Mouse (Mus musculus): ENCODE data around the gene 4930452B06Rik. TPM values are rescaled to one million over a fixed set of nuclear protein-coding genes. Genes with fewer than 3 reads are reported as not detected.
"Not testable (repeated sequence)": the region's sequence is repeated elsewhere in the genome, so short reads cannot be mapped to it uniquely, and the experiment has no call there.

The 4930452B06Rik gene
- total RNA-seq (2021), result 1 to 10 TPM; 6.0 to 7.3 TPM
- long read RNA-seq, experiment 1, transcript 4930452B06Rik-201 (16 exons, 2,681 nt), result major isoform, 9 of 11 reads
- long read RNA-seq, experiment 1, partial matches to known transcripts, result 1 of 11 reads
- long read RNA-seq, experiment 1, other reads (novel, unspliced or antisense), result 1 of 11 reads
- long read RNA-seq, experiment 2, transcript 4930452B06Rik-201 (16 exons, 2,681 nt), result major isoform, 6 of 9 reads
- long read RNA-seq, experiment 2, partial matches to known transcripts, result 1 of 9 reads
- long read RNA-seq, experiment 2, other reads (novel, unspliced or antisense), result 2 of 9 reads

DNA sequence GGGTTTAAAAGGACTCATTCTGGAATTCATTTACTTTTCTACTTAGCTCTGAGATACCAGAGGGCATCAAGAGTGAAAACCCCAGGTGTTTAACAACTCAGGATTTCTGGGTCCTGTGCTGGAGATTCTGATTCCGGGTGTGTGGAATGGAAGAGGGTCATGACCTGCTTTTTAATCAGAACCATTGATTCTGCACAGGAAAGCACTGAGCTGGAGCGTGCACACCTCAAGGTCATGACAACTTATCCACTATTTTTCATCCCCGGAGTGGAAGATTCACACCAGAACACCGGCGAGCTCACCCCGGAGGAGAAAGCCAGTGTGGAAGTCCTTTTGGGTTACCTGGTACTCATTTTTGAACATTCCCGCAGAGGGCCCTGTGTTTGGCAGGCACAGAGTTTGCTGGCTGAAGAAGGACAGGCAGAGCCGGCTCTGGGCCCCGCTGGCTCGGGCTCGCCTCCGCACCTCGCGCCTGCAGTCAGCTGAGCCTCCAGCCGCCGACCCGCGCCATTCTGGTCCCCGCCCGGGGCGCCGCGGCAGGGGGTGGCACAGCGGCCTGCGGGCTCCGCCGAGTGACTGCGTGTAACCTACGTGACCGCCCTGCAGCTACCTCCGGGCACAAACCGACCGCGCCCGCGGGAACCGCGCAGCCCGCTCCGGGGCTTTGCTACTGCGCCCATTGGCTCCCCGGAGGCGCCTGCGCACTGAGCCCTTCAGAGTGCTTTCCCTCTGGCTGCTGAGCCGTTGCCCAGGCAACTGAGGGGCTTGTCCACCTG is at the start of gene 4930452B06Rik:
4930452B06Rik (minus strand) TSS at position 605 of the 776 bp plus-strand sequence.
- DNase-seq (ENCODE audit: low spot score in 2 of 2), result peak; percentile 73 to 74

DNA sequence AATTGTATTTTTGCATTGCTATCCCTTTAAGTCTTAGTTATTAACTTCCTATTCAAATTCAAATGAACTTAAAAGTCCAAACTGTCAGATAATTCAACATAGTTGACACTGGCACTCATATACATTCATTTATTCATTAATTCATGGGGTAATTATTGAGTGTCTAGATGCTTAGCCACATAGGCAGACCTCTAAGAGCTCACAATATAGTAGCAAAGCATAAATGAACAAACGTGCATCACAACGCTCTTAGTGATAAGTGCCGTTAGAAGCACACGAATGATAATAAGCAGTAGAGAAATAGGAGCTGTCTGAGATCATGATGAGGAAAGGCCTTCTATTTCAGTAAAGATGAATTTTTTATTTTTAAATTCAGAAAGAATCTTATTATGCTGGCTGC is 46.6 kb upstream of the 4930452B06Rik start:
- DNase-seq (ENCODE audit: low spot score in 2 of 2), result no peak

DNA sequence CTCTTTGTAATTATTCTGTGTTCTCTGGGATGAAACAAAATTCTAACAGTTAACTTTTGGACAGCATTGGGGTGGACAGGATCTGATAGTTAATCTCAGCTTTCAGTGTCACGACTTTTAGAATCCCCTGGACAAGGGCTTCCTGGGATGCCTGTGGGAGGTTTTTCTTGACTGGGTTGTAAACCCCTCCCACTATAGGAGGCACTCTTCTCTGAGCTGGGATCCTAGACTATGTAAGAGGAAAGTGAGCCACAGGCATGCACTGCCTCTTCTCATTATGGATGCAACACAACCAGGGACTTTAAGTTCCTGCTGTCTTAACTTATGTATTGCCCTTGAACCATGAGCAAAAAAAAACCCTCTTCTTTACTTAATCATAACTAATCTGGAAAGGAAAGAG is 23.4 kb upstream of the 4930452B06Rik start:
- DNase-seq (ENCODE audit: low spot score in 2 of 2), result no peak

DNA sequence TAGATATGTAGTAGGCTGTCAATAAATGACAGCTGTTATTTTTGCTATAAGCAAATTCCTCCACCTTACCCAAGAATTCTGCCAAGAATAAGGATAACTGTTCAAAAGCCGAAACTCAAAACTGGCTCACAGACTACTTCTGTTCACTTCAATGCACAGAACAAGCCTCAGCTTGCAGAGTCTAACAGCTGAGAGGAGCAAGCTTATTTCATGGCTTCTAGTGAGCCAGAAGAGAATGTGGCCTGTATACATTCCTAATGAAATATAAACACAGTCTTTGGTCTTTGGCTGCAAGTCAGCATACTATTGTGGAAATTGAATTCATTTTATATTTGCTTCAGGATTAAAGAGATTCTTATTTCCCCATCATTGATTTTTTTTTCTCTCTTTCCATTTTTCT is 22.4 kb upstream of the 4930452B06Rik start:
- DNase-seq (ENCODE audit: low spot score in 2 of 2), result no peak

DNA sequence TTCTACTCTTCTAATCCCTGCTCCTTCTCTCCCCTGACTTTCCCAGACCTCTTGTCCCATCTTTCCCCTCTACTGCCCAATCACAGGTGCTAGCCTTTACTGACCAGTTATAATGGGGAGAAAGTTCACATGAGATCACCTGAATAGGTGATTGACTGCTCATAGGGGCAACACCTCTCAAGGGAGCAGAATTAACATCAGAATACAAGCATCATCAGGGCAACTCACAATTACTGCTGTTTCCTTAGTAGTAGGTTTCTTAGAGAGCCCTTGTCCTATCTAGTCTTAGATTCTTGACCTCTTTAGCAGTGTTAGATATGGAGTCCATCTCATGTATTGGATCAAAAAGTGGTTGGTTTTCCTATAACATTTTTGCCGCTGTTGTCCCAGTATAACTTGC is 20.1 kb upstream of the 4930452B06Rik start:
- DNase-seq (ENCODE audit: low spot score in 2 of 2), result no peak

DNA sequence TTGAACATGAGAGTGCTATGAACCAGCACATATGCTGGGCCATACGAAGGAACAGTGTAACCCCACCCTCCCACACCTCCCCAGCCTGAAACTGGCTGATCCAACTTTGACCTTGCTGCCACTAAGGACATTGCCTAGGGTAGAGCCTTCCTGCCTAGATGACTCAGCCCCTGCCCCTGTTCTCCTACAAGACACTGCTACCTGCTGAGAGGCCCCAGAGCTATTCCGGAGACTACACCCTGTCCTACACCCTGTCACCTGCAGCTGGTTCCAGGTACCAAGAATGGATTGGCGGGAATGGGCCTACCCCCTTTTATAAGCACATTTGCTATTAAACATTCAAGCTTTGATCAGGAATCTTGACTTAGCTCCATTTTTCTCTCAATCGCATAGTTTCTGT is 13.9 kb upstream of the 4930452B06Rik start:
- DNase-seq (ENCODE audit: low spot score in 2 of 2), result no peak

DNA sequence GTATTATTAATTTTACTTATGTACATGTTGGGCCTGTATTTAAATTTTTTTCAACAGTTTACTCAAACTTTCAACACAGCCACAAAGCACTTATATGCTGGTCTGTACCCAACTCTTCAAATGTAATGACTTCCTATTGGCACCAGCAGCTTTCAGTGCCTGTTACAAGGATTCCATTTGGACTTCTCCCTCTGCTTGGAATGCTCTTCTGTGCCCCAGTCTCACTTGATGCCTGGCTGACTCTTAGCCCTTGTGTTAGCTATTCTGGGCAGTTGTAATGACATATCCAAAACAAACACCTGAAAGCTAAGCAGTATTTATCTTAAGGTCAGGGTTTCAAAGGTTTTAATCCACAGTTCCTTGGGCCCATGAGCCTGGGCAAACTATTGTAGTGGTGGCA is 5.7 kb downstream of the 4930452B06Rik start:
- no peak for DNase-seq (ENCODE audit: low spot score in 2 of 2)

DNA sequence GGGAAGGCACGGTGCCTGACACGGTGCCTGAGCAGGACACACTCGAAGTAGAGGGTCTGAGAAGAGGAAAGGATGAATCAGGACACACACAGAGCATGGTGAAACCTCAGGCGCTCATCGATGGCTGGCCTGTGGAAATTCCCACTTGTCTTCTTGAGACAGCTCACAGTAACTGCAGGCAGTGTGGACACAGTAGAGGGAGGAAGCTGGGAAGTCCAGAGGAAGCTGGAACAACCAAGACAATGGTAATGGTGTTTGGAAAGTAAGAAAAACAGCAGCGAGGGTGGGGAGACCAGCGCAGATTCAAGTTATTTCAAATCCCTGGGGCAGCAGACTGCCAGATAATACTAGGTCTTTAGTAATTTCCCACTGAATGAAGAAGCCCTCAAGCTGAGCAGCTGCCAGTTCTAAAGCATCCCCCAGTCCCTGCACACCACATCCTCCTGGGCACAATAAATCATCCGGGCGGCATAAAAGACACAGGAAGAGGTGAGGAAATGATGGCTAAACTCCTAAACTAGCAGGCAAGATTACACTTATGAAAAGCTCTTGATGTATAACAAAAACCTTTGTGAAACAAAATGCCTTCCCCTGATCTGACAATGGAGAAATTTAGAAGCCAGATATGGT is 24.3 kb downstream of the 4930452B06Rik start:
- DNase-seq (ENCODE audit: low spot score in 2 of 2), result no peak

DNA sequence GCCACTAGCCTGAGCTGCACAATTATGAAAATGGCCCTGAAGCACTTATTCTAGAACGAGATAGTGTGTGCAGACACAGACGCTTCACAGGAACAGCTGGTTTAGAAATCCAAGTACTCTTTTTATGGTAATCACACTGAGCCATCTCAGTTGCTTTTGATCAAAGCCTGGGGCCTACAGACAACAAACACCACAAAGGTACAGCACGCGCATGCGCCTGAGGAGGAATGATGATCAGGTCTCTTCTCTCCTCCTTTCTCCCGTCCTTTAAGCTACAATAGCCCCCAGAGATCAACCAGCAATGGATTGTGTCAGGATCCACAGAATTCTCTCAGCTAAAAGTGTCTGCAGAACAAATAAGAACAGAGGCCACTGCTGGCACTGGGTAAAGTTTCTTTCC is 33.8 kb downstream of the 4930452B06Rik start:
- DNase-seq (ENCODE audit: low spot score in 2 of 2), result no peak

DNA sequence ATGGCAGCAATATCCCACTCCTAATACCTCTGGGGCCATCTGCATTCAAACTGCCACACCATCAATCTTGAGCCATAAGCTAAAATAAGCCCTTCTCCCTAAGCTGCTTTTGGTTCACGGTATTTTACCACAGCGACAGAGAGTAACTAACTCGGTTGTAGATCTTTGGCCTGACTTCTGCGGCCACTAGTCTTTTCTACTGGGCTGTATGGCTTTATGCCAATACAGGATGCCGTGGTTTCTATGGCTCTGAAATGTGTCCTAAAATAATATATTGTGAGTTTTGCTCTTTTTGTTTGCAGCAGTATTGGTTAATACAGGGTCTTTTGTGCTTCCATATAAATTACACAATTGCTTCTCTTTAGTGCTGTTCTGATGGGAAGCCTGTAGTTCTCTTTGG is 37.6 kb downstream of the 4930452B06Rik start:
- DNase-seq (ENCODE audit: low spot score in 2 of 2), result no peak

DNA sequence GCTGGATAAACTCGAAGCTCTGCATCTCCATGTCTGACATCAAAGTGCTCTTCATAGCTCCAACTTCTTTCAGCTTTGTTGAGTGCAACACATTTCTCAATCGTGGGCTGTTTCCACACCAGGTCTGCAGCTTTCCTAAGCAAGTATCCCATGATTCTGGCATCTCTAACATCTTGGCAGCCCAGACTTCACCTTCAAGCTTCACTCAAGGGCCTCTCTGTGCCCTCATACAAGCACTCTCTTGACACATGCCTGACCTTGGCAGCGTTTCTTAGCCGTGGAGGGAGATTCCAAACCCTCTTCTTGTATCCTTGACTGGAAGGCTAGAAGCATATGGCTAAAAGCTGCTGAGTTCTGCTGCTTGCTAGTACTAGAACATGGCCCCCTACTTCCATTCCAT is 38.6 kb downstream of the 4930452B06Rik start:
- no peak for DNase-seq (ENCODE audit: low spot score in 2 of 2)

DNA sequence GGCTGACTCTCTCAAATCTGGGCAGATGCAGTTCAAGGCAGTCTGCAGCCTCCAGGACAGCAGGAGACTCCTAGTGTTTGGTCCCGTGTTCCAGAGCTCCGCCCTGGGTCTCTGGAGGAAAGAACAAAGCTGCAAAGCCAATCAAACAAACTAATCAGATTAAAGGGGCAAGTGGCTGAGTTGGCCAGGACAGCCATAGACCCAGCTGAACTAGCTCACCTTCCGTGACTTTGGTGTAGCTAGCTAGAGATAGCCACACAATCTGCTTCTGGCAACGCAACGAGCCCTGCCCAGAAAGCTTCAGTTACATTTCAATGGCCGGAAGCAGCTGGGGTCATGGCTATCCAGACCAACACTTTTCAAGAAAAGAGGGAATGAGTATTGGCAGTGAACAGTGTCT is 44.9 kb downstream of the 4930452B06Rik start:
- no peak for DNase-seq (ENCODE audit: low spot score in 2 of 2)

DNA sequence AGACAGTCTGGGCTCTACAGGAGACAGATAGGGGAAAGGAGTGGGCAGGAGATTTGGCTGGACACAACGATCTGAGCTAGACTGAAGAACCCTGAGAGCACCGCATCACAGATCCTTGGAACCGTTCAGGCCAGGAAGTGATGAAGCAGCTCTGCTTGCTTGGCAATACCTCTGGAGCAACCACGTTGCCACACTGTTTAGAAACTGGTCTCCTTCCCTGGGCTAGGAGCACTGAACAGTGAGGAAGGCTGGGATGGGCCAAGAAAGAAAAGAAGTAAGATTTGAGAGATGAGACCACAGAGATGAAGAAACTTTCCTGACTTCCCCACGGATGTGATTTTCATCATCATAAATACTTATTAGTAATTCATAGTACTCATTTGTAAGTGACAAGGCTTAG is 45.5 kb downstream of the 4930452B06Rik start:
- no peak for DNase-seq (ENCODE audit: low spot score in 2 of 2)

DNA sequence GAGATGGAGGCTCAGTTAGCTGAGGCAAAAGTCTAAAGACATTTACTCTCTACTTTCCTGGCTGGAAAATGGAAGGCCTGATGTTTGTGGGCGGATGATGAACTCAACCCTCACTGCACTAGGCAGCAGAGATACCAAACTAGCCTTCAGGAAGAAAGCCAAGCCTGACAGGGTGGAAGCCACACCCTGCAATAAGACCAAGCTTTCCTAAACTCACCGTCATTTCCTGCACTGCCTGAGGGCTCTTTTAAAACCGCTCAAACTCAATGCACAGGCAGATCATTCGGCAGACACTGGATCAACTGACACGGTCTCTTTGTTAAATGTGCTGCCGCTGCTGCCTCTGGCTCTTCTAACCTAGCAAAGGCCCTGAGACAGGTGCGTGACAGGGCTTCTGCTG is 50.4 kb downstream of the 4930452B06Rik start:
- DNase-seq (ENCODE audit: low spot score in 2 of 2), result no peak

DNA sequence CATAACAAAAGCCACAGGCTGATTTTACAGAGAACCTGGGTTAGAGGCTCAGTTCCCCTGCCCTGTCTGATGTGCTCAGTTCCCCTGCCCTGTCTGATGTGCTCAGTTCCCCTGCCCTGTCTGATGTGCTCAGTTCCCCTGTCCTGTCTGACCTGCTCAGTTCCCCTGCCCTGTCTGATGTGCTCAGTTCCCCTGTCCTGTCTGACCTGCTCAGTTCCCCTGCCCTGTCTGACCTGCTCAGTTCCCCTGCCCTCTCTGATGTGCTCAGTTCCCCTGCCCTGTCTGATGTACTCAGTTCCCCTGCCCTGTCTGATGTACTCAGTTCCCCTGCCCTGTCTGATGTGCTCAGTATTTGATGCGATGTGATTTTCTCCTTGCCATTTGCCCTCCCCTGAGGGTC is 51.6 kb downstream of the 4930452B06Rik start:
- not testable (repeated sequence) for DNase-seq (ENCODE audit: low spot score in 2 of 2)

DNA sequence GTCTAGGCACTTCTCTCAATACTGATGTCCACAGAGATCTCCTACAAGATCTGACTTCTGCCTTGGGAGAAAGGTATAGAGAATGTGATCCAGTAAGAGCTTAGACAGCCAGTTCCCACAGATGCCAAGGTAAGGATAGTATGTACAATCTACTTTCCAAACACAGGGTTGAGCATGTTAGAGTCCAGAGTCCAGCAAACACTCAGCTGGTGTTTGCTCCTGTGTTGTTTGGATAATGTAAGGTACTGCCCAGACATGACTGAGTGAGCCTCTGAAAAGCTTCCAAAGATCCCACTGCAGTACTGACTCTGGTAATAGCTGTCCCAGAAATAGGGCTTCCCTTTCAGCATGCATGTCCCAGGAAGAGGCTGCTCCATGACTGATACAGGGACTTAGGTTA is 54.0 kb downstream of the 4930452B06Rik start:
- DNase-seq (ENCODE audit: low spot score in 2 of 2), result no peak

DNA sequence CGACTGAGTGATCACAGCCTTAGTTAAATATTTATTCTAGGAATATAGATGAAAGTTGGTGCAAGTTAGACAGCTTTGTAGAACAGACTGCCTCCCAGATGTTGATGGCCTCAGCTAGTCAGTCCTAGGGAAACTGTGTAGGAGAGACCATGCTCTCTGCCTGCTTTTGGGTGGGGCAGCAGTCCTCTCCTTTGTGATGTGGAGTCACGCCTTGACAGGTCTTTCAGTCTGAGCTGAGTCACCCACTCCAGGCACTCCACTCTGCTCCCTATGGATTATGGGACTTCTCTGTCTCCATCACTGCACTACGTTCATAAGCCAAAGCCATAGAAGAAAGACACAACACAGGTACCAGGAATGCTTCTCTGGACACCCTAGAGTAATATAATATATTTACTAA is 55.9 kb downstream of the 4930452B06Rik start:
- no peak for DNase-seq (ENCODE audit: low spot score in 2 of 2)

DNA sequence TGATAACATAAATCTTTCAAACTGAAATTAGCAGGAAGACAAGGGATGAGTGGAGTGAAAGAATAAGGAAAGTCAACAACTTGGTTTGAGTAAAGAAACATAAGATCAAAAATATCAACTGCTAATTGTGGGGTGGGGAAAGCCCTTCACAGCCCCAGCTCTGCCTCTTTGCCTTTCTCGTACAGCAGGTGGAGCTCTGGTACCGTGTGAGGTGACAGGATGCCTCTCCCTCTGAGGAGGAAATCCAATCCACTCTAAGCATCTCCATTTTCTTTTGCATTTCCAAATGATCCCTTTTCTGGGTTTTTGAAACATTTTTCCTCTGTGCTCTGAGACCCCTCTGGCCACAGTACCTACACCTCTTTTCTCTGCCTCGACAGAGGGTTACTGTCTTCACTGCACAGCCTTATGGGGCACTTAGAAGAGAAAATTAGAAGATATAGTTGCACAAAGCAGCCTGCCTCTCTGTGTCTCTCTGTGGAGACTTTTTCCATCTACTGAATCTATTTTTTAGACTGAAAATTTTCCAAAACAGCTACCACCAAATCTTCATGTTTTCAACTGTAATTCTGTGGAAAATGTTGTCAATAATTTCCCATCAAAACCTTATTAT is 57.4 kb downstream of the 4930452B06Rik start:
- DNase-seq (ENCODE audit: low spot score in 2 of 2), result peak; percentile 61 to 79

DNA sequence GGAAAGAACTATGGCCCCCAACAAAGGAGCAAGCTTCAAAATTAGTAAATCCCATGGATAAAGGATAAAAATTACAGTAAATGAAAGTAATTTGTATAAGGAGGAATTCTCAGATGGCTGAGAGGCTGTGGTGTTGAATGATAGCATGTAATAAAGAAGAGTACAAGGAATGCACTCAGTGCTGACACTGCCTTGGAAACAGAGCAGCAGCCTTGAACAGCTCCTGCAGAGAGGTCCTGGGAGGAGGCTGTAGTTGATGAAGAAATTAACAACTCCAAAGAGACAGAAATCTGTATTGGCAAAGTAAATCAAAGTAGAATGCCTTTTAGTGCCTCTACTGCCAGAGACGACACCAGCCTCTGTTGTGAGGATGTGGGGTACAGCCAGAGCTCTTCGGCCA is 61.1 kb downstream of the 4930452B06Rik start:
- DNase-seq (ENCODE audit: low spot score in 2 of 2), result no peak

DNA sequence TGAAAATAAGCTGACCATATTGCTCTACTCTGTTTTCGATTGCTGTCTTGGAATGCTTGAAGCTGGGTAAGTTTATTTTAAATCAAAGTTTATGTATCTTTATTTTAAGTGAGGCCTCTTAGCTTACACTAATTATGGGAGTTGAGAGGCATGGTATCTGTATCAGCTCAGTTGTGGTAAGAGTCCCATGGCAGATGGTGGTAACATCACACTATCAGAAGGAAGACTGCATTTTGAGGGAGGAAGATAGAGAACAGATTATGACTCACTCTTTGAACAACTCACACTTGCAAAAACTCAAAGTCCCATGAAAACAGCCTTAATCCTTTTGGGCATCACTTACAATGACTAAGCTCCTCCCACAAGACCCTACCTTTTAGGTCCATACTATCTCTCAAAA is 81.0 kb downstream of the 4930452B06Rik start:
- DNase-seq (ENCODE audit: low spot score in 2 of 2), result no peak

DNA sequence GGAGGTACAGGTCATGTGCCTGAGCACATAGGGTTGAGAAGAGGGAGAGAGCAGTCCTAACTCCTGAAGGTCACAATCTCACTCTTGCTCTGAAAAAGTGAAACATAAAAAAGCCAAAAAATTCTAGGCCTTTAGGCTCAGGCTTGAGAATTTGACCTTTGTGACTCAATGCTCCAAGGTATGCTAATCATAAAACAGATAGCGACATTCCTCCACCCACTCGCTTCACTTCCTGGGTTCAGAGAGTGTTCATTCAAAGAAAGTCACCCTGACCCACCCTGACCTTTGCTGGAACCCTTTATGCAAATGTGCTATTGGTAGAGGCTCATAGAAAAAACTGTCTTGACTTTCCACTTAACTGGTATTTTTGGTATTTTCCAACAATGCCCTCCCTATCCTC is 115.0 kb downstream of the 4930452B06Rik start:
- DNase-seq (ENCODE audit: low spot score in 2 of 2), result not testable (repeated sequence)

DNA sequence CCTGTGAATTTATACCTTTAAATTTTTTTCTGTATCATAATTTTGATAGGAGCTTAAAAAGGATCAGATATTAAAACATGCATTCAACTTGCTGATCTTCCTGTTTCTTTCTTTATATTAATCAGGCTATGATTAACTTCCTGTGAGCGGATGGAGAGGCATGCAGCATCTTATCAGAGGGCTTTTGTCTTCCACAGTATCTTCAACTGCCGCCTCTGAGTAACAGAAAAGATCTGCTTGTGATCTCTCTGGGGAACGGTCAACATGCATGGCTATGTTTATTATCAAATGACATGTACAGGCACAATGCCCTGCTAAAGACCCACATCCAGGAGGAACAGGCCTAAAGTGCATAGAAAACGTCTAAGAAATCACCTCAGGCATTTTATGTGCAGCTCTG is 116.9 kb downstream of the 4930452B06Rik start:
- no peak for DNase-seq (ENCODE audit: low spot score in 2 of 2)

Data from layer of hippocampus, postnatal 14 days (tissue).